Mouse (Mus musculus) bone marrow macrophage, adult 2 months (primary cell): ENCODE results near the gene Gm20219. TPM values are rescaled to one million over a fixed set of nuclear protein-coding genes. Genes with fewer than 3 reads are reported as not detected.
A peak's percentile ranks its signal among the peaks of the same experiment; 100 is the strongest.

Experiments
- H3K27ac ChIP-seq: 2 replicates; pipeline ENCODE4 v1.5.1; 2012; ENCODE audit warnings: low read depth, low read length; ENCODE audit not compliant: insufficient read depth
- H3K4me1 ChIP-seq: 2 replicates; pipeline ENCODE4 v1.6.1; 2012; ENCODE audit warnings: low read length; ENCODE audit not compliant: control insufficient read depth, insufficient read depth
- H3K4me3 ChIP-seq: 2 replicates; pipeline ENCODE4 v1.5.1; 2012; ENCODE audit warnings: mild to moderate bottlenecking, low read length, moderate library complexity; ENCODE audit not compliant: insufficient read depth
- CTCF ChIP-seq: IDR thresholded peaks from 2 replicates; pipeline ENCODE4 v1.5.1; 2012; ENCODE audit warnings: low read depth, mild to moderate bottlenecking, low read length, moderate library complexity
- POLR2A ChIP-seq: IDR thresholded peaks from 2 replicates; pipeline ENCODE4 v1.6.1; 2012; ENCODE audit warnings: mild to moderate bottlenecking, low read depth, low read length, borderline replicate concordance
- polyA plus RNA-seq: library from polyadenylated mRNA; stranded (reverse); fragments of >200 nt; gene quantifications from 2 replicates; pipeline ENCODE4 v1.2.4, GENCODE M21; 2012; ENCODE audit not compliant: missing spikeins, insufficient read depth, insufficient read length

The Gm20219 gene
- polyA plus RNA-seq, 1 experiment, result 1.6 TPM

DNA sequence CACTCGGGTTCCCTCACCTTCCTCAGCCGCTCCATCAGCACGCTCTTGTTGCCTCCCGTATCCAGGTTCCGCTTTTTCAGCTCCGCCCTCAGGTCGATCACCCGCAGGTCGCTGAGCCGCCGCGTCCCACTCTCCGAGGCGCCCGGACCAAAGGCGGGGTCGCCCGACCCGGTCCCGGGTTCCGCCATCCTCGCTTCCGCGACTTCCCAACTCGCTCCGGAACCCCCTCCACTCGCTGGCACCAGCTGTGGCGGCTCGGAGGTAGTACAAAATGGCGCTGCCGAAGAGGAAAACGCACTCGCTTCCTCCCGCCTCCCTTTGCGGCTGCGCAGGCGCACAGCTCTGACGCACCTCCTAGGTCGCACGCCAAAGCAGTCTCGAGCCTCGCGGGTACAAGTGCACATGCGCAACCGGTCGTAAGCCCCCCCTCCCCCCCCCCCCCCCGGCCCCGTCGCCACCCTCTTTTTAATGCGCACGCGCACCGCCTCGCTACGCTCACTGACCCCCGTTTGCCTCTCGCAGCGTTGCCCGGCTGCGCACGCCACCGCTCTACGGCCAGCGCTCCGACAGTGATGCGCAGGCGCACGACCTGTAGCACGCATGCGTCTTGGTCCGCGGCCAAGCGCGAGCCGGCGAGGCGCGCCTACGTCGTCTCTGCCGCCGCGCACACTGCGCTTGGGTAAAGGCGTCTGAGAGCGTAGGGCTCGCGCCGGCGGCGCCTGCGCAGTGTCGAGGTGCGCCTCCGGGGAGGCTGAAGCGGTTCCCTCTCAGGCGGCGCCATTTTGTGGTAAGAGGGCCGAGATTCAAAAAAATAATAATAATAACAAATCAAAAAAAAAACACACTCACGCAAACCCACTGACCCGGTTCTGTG, 30.3 kb upstream of the Gm20219 start, which contains the start of the genes Safb2 and Safb:
Safb2 (minus strand) TSS at position 329 of the 874 bp plus-strand sequence.
Safb (plus strand) TSS at position 569 of the 874 bp plus-strand sequence.
- H3K27ac ChIP-seq, result peak within 1 kb of the TSS; percentile 99
- H3K4me3 ChIP-seq, result peak within 1 kb of the TSS; percentile 99
- peaks cover 27% of the 10 kb centered on the region for H3K4me1 ChIP-seq
- TF ChIP-seq POLR2A (peak; percentile 31; the same call in 1 of the 2 replicates), CTCF (no peak)

DNA sequence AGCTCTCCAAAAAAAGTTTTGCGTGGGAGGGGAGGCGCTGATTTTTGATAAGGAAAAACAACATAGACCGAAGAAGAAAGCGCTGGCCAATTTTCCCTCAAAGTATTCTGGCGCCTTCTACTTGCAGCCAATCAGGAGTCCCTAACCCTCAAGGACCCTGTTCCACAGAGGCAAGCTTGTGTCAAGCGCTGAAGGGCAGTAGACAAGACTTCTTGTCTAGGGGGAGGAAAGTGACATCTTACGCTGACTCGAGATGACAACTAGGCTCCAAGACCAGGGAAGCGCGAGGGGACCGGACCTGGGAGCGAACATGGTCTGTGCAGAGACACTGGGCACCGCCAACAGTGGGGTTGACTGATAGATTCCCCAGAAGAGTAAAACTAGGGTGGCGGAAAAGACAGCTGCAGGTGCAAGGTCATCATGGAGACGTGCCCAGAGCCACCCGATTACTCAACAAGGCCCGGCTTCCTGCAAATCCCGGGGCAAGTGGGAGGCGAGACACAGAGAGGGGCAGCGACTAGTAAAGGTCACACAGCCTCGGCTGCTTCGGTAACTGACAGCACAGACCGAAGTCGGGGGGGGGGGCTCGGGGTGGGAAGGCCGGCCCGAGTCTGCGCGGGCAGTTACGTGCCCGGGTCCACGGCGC, 29.5 kb upstream of the Gm20219 start:
- Histone ChIP-seq H3K27ac (peak overlapping the region; percentile 99), H3K4me1 (peaks cover 27% of the 10 kb centered on the region), H3K4me3 (peak overlapping the region; percentile 99)
- no peak for TF ChIP-seq POLR2A
- no peak for TF ChIP-seq CTCF

- peak overlapping the region; percentile 99 for H3K4me3 ChIP-seq
- TF ChIP-seq POLR2A, result no peak
- TF ChIP-seq CTCF, result no peak
- peaks cover 27% of the 10 kb centered on the region for H3K4me1 ChIP-seq
- peak overlapping the region; percentile 99 for H3K27ac ChIP-seq
Measured at GRCm38 (mm10) chr17:56583071-56583470, 28.9 kb upstream of the Gm20219 start.

- Histone ChIP-seq H3K4me3 (no peak overlapping the region), H3K27ac (no peak overlapping the region), H3K4me1 (no peaks in the 10 kb centered on the region)
- TF ChIP-seq CTCF (no peak), POLR2A (no peak)
Measured at GRCm38 (mm10) chr17:56572939-56573338, 18.8 kb upstream of the Gm20219 start.

GRCm38 (mm10) chr17:56572154-56572553, 18.0 kb upstream of the Gm20219 start:
- H3K4me1 ChIP-seq, result no peaks in the 10 kb centered on the region

DNA sequence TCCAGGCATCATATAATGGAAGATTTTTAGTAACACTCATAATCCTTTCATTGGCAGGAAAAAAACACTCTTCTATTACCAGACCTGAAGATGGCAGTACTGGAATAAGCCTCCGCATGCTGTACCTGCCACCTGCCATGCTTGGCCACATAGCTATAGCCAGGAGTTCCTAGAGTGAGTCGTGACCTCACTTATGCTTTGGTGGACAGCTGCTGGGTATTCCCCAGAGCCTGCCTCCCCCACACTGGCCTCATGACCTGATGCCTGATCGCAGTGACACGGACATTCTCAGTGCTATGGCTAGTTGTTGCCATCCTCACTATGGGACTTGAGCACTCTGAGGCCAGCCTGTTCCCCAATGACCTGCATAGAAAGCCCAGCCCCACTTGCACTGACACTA, 16.1 kb upstream of the Gm20219 start:
- no peak overlapping the region for H3K4me3 ChIP-seq
- TF ChIP-seq POLR2A (no peak), CTCF (no peak)
- H3K4me1 ChIP-seq, result no peaks in the 10 kb centered on the region
- H3K27ac ChIP-seq, result no peak overlapping the region

More at GRCm38 (mm10) chr17:56572154-56572553, 18.0 kb upstream of the Gm20219 start:
- Histone ChIP-seq H3K27ac (no peak overlapping the region), H3K4me3 (no peak overlapping the region)
- TF ChIP-seq POLR2A (no peak), CTCF (no peak)

GRCm38 (mm10) chr17:56567370-56567769, 13.2 kb upstream of the Gm20219 start:
- no peak overlapping the region for H3K4me3 ChIP-seq
- no peaks in the 10 kb centered on the region for H3K4me1 ChIP-seq
- H3K27ac ChIP-seq, result no peak overlapping the region
- TF ChIP-seq CTCF (no peak), POLR2A (no peak)

GRCm38 (mm10) chr17:56566918-56567317, 12.7 kb upstream of the Gm20219 start:
- TF ChIP-seq POLR2A (no peak), CTCF (no peak)
- no peaks in the 10 kb centered on the region for H3K4me1 ChIP-seq
- no peak overlapping the region for H3K4me3 ChIP-seq
- H3K27ac ChIP-seq, result no peak overlapping the region

- TF ChIP-seq POLR2A, result no peak
- TF ChIP-seq CTCF, result no peak
Measured at GRCm38 (mm10) chr17:56566293-56566692, 12.1 kb upstream of the Gm20219 start.

GRCm38 (mm10) chr17:56561866-56562265, 7.7 kb upstream of the Gm20219 start:
- H3K4me3 ChIP-seq, result no peak overlapping the region
- H3K27ac ChIP-seq, result no peak overlapping the region
- no peak for TF ChIP-seq CTCF
- TF ChIP-seq POLR2A, result no peak
- no peaks in the 10 kb centered on the region for H3K4me1 ChIP-seq

More at GRCm38 (mm10) chr17:56566293-56566692, 12.1 kb upstream of the Gm20219 start:
- H3K4me1 ChIP-seq, result no peaks in the 10 kb centered on the region
- H3K27ac ChIP-seq, result no peak overlapping the region
- no peak overlapping the region for H3K4me3 ChIP-seq
